Mouse (Mus musculus) forelimb bud, embryonic 11.5 days (tissue): Measurements from ENCODE around the gene Pigq.

Experiments
- DNase-seq: peaks from one replicate; pipeline ENCODE4 v3.0.0-alpha.2; 2012; ENCODE audit warnings: low read depth, low spot score

Gene Pigq

DNA sequence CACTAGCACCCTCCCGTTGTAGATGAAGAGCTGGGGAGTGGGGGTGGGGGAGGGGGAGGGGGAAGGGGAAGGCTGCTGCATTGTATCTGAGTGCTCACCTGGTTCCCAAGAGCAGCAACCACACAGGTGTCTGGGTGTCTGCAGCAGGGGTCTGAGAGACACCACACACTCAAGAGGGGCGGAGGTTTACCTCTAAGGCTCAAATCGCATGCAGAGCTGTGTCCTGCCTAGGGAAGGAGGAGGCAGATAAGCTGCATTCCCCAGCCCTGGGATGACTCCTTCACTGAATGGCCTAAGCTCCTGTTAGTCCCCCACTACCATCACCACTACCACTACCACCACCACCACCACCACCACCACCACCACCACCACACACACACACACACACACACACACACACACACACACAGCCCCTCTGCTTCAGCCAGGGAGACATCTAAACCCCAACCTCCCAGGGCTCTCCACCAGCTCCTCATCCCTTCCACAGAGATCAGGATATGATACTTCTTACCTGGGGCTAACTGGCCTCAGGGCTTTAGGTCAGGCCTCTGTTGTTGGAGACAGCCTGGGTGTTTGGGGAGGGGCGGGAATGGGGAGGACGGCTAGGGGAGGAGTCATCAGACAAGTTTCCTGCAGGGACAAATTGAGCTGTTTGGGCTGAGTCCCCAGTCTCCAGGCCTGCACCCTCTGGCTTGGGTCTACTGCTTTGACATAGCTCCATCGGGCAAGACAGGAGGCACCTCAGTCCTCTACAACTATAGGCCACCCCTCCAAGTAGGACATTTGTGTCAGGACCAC lies at the start of gene Pigq, which contains the start of gene Nhlrc4:
TSS of gene Pigq (minus strand) at position 571 of the 798 bp plus-strand sequence.
TSS of gene Nhlrc4 (minus strand) at position 596 of the 798 bp plus-strand sequence.
- DNase-seq = no peak

DNA sequence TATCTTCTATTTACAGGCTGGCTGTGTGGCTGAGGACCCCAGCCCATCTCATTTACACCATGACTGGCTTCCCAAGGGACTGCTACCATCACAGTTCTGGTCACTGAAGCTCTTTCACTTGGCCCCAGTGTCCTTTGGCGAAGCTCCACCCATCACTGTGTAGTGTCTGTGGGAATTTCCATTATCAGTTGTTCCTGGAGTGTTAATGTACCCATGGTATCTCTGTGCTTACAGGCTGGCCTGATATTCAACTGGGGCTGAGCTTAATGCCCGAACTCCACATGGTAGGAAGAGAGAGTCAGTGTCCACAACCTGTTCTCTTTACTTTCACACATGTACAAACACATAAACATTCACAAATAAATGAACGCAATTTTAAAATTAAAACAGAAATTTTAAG lies 48.8 kb upstream of the Pigq start:
- DNase-seq = no peak

DNA sequence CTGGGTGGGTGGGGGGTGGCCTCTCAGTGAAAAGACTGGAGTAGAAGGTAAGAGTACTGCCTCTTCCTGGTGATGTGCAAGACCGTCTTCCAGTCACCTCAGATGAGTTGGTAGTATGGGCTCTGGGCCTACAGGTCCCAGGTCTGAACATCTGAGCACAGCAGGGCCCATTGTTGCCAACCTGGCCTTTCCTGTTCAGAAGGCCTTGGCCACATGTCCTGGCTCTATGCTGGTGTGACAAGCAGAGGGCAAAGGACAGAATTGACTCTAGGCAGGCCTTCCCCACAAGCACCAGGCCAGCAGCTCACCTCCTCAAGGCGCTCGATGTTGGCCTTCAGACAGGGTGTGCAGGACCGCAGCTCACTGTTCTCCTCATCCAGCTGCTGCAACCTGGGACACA lies 47.5 kb upstream of the Pigq start:
- no peak for DNase-seq

DNA sequence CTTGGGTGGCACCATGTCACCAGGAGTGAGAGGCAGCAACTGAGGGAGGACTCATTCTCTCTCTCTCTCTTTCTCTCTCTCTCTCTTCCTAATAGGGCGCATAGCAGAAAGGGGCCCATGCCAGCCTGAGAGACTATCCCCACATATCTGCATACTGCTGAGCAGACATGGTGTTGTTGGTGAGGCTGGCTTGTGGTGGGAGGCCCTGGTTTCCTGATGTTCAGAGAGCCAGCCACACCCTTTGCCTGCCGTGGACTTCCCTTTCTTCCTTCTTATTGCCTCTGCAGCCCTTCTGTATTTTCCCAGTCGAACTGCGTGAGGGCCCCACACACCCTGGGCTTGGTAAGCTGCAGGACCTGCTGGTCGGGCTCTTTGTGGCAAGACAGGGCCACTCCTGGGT lies 45.6 kb upstream of the Pigq start:
- DNase-seq = no peak

DNA sequence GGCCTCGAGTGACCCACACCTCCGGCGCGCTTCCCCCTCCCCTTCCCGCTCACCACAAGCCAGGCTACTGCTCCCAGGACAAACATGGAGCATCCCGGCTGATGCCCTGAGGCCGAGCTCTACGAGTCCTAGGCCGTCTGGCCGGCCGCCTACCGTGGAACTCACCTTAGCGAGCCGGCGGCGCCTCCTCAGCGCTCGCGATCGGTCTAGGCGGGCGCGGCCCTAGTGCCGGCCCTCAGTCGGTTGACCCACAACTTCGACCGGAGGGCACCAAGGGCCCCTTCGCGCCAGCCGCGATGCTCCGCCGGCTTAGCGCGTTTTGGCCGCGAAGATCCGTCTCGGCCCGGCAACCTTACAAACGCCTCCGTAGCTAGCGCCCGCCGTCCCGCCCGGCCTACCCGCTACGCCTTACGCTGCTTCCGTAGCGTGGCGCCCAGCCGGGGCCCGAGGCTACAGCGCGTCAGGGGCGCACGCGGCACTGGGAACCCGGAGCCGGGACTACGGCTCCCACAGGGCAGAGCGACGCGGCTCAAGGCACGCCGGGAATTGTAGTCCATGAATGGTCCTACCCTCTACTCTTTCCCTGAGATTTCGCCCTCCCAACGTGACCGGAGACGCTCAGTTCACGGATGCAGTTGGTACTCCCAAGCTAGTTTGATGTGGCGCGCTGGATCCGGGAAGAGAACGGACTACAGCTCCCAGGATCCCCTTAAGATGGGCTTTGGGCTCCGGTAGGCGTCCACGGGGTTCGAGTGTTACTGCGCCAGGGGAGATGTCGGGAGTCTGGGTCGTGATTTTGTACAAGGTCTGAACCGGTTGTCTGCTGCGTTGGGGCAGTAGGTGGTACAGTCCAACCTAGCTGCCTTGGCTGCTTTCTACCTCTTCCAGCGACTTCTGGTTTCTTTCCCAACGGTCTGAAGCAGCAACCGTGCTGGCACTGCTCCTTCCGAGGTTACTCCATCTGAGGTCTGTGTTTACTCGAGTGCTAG lies 40.9 kb upstream of the Pigq start, which contains the start of gene Capn15:
TSS of gene Capn15 (minus strand) at position 491 of the 989 bp plus-strand sequence.
- peak; percentile 98 for DNase-seq

DNA sequence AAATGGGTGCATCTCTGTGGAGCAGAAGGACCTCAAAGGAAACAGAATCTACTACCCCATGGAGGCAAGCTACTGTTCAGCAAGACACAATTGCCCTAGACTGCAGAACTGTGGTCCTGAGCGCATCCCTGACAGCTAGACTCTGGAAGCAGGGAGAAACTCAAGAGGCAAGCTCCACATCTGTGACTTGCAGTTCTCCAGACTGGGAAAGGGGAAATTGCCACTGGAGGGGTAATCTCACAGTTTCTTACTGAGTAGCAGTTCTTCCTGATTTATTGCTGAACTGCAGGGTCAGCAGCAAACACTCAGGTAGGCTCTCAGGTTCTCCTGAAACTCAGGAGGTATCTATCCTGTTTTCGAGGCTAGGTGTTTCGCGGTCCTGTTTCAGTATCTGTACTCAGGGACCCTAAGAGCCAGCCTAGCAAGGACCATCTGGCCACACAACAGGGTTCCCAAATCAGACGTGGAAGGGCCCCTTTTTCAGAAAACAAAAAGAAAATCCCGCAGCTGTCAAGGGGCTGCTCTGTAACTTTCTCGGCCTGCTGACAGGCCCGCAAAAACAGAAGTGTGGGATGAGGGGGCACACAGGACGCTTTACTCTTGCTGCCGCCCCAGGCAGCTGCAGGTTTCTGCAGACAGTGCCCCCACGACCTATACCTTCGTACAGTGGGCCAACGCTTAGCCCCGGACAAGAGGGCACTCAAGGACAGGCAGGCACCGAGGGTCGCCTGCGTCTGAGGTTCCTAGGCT lies 40.0 kb upstream of the Pigq start:
- no peak for DNase-seq

DNA sequence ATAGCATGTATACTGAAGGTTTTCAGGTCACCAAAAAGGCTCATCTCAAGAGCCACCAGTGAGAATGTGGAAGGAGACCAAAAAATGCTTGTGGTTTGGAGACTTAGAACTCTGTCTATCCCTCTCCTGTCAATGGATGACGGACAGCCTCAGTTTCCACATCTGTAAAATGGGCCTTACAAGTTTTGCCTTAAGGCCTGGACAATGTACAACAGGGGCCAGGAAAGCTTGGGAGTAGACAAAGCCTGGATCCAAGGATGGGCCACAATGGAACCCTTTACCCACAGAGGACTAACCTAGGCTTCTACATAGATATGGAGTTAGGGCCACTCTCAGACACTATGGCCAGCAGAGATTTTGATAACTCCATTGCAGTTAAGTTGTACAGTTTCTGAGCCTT lies 39.3 kb upstream of the Pigq start:
- DNase-seq = no peak

DNA sequence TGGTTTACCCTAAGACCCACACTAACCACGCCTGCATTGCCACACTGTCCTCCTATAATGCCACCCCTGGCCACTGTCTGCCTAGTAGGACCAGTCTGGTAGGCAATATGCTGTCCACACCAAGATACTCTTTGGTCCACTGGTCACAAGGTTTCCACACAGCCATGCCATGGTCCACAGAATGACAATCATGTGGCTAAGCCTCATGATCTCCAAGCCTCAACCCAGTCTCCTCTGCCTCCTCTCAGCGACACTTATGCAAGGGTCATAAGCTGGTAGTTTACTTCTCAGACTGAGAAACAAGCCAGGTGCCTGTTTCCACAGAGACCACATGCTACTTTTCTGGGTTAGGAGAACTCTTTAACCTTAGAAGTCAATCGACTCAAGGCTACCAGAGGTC lies 38.2 kb upstream of the Pigq start:
- DNase-seq = no peak

DNA sequence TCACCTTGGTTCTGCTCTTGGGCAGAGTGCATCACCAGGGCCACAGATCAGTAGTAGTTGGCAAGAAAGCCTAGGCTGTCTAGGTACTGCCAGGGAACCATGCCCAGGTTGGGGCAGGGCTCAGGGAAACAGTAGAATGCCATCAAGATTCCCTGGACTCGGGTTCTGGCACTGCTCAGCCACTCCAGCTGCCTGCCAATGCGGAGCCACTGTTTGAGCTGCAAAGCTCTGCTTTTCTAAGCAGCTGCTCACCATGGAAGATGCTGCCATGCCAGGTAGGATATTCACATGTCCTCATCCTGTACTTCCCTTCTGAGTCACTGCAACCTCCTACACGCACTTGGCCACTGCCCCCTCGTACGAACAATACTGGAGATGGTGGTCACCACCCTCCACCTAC lies 36.1 kb upstream of the Pigq start:
- DNase-seq = no peak

DNA sequence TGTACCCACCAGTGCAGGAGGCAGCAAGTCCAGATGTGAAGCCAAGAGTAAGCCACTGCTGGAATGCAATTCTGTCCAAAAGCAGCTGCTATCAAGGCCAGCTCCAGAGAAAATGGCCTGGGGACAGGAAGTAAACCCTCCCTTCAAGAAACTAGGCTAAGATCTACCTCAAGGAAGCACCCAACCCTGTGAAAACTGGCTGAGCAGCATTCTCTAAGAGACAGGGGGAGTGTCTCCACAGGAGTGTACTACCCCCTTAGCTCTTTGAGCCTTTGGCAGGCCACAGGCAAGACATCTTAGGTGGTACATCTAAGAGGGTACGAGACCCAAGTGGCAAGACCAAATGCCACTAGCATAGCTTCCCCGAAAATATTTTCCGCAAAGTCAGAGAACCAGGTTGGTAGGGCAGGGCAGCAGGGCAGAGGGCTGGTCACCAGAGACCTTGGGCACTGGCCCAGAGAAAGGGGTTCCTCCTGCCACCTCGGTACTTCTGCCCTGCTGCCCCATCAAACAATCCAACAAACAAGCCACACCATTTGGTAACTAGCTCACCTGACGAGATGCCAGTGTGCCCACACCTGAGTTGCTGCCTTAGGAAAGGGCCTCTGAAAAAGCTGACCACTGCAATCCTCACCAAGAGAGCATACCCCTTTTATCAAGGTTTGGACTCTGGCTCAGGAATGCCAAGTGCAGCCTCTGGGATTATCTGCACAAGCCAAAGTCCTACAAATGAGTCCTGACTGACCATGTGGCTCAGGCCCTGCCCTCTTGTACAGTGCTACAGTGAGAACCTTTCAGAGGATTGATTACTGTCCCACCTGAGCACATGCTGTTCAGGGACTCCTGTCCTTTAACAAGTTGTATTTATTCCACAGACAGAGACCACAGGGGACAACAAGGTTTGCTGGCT lies 35.3 kb upstream of the Pigq start:
- DNase-seq = peak; percentile 20

DNA sequence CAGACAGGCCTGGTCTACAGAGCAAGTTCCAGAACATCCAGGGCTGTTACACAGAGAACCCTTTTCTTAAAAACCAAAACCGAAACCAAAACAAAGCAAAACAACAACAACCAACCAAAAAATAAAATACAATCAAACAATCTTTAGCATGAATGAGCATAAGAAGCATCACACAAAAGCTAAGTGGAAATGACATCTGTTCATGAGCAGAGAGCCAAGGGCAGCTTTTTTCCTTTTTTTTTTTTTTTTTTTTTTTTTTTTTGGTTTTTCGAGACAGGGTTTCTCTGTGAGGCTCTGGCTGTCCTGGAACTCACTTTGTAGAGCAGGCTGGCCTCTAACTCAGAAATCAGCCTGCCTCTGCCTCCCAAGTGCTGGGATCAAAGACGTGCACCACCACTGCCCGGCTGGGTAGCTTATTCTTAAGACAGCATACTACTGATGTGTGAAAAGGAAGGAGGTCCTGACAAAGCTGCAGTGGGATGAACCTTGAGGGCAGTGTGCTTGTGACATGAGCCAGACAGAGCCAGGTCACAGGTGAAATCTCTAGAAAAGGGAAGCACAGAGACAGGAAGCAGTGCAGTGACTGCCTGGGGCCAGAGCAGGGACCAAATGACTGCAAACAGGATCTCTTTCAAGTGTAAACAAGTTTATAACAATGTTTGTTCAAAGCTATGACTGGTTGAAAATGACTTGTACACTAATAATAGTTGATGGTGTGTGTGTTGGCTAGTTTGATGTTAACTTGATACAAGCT lies 26.4 kb upstream of the Pigq start:
- no peak for DNase-seq

DNA sequence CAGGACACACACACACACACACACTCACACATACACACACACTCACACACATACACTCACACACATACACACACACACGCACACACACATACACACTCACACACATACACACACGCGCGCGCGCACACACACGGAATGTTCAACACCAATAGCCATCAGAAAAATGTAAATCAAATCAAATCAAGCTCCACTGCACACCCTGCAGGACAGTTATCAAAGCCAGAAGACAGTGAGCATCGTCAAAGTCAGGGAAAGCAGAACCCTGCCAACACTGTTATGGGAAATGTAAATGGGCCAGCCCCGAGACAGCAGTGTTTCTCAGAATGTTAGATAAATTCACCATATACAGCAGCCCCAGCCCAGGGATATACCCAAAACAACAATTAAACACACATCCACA lies 25.7 kb upstream of the Pigq start:
- no peak for DNase-seq

DNA sequence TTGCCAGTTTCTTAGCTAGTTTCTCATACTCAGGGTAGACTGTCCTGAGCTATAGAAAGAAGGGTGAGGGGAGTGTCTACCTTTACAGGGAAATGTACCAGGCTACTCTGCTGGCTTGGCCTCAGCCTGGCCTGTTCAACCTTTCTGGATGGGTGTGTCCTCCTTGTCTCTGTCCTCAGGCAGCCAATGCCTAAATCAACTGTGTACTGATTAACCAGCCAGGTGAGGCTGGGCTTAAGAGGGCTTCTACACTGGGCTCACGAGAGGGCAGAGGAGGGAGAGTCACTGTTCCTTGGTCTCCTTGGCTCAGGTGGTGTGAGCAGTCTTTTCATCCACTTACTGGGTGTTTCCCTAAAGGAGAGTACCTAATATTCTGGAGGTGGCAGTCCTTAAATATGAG lies 23.4 kb upstream of the Pigq start:
- no peak for DNase-seq

DNA sequence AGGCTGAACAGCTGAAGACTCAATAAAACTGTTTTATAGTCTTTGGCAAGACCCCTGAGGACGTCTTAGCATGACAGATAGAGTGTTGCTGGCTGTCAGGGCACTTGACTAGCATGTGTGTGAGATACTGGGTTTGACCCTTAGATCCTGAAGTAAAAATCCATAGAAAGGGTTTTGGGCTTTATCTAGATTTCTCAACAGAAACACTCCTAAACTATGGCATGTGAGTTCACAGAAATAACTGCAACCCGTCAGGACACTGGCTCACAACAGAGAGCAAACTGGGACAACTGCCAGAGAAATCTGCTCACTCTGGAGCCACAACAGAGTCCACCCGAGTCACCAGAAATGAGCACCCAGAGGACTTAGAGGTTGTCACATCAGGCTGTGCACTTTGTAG lies 22.9 kb upstream of the Pigq start:
- no peak for DNase-seq

DNA sequence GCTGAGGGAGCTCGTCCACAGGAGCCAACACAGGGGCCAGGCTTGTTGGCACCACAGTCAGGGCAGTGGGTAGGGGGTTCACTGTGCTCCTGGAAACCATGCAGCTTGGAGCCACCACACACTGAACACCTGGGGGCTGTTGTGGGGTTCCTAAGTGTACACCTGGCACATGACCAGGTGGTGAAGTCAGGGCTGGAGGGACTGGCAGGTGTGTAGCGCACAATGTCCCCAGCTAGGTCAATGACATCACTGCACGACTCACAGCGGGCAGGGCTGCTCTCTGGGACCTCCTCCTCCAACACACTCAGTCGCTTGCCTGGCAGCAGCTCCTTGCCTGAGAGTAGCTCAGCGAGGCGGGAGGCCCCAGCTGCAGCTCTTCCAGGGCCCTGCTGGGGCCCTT lies 19.5 kb upstream of the Pigq start:
- DNase-seq = no peak

DNA sequence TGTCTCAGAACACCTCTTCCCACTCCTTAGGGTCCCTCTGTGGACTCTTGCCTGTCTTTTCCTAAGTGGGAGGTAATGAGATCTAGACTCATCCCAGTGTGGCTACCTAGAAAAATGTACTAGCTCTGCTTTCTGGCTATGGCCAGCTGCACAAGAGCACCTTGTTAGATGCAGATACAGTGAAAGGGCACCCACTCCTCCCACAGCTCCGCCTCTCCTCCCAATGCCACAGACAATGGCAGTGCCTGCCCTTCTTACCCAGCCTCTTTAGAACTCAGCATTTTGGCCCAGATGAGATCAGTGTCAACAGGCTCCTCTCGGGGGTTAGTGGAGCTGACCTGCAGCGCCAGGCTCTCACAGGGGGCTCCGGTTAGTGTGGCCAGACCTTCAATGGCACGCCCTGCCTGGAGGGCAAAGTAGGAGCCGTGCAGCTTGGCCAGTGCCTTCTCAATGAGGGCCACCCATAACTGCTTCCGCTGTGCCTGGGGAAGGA lies 17.7 kb upstream of the Pigq start:
- no peak for DNase-seq

DNA sequence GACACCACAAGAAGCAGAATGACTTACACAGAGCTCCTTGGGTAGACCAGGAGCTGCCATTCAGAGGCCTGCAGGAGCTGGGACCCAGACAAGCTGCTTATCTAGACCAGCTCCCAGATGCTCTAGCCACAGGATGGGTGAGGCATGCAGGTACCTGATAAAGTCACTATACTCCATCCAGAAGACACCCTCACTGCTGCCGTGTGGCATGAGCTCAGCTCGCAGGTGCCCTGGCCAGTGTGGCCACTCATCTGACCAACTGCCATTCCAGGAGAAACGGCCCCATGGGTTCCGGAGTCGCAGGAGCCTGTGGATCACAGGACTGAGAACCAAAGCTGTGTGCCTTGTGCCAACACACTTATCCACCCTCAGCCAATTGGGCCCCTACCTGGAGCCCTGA lies 16.8 kb upstream of the Pigq start:
- DNase-seq = no peak

DNA sequence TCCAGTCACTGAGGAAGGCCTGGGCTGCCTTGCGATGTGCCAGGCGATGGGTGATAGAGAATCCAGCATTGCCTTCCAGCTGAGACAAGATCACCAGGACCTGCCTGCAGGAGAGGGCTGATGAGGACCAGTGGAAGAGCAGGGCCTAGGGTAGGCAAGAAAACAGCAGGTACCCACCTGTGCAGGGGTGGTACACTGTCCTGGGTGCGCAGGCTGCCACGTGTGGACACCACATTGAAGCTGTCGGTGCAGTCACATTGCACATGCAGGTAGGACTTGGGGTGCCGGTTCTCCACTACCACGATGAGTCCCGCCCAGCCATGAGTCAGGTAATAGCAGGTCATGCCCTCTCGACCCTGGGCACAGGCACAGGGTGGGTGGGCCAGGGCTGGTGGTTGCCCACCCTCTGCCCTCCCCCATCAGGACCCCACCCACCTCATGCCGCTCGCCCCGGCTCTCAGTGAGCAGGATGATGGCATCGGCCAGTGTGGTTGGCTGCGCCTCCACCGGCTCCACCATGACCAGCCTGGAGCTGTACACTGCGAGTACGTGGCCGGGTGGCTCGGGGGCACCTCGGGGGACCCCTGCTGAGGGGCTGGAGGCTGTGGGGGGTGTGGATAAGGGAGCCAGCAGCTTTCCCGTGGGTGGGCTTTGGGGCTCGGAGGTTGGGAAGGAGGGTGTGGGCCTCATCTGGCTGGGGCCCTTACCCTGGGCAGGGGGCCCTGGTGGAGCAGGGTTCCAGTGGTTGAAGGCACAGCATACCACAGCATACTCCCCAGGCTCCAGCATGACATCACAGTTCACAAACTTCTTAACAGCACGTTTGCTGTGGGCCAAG lies 15.1 kb upstream of the Pigq start:
- no peak for DNase-seq
